Mouse (Mus musculus) subcutaneous adipose tissue, adult 2 months (tissue): ENCODE results near the gene 8030474K03Rik. TPM values are rescaled to one million over a fixed set of nuclear protein-coding genes. Genes with fewer than 3 reads are reported as not detected.

Experiments used
- polyA plus RNA-seq: library from polyadenylated mRNA; depleted of rRNA; stranded (reverse); fragments of >200 nt; gene quantifications from 2 replicates; pipeline ENCODE4 v1.2.3, GENCODE M21; 2012; ENCODE audit warnings: low replicate concordance; rRNA removed

Gene 8030474K03Rik
- polyA plus RNA-seq: not detected in 2 replicates

GRCm38 (mm10) chrX:101794342-101794741 is at the start of gene 8030474K03Rik, which contains the start of gene Gm4779:
Gene 8030474K03Rik, plus strand, starts transcription at chrX:101794656.
Gene Gm4779, minus strand, starts transcription at chrX:101794423.

Other genes starting within 250 kb of the 8030474K03Rik start
- 109 and 153 TPM in 2 replicates for gene Ogt, start 154.6 kb upstream of the 8030474K03Rik start, polyA plus RNA-seq
- gene Cxcr3, start 60.4 kb upstream of the 8030474K03Rik start, polyA plus RNA-seq: 4.6 and 7.3 TPM in 2 replicates
- gene Gm4779, start 233 bp upstream of the 8030474K03Rik start, polyA plus RNA-seq: 0.20 TPM in 1 of 2 replicates, not detected in the other
- 4.0 and 10.0 TPM in 2 replicates for gene Nhsl2, start 54.7 kb downstream of the 8030474K03Rik start, polyA plus RNA-seq